Mouse (Mus musculus): ENCODE data around the gene Tmem59l. TPM values are rescaled to one million over a fixed set of nuclear protein-coding genes. Genes with fewer than 3 reads are reported as not detected.

Gene Tmem59l
- polyA plus RNA-seq, 1 experiment from 2014 or later: 11.1 TPM

DNA sequence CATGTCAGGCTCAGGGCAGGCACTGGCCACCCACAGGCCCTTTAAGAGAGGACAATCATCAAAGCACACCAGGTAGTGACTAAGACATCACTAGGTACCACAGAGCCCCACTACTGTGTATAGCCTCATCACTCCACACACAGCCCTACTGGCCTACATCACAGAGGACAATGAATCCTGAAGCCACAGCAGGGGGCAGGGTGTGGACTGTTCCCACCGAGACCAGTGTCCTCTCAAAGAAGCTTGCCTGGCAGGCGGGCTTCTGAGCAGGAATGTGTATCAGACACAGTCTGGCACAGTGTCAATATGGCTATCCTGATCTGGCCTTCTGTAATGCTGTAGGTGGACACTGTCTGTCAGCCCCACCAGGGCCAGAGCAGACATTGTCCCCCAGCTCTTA is 17.2 kb downstream of the Tmem59l start:
- H3K36me3 ChIP-seq: peaks cover 19% of the 10 kb centered on the region; the same call in 1 of the 2 replicates
- peaks cover 41% of the 10 kb centered on the region for H3K4me1 ChIP-seq (replicated peaks)
- no peaks in the 10 kb centered on the region for H3K9me3 ChIP-seq
- no peaks in the 10 kb centered on the region for H3K27me3 ChIP-seq (ENCODE audit: insufficient read depth, poor library complexity, severe bottlenecking)
- 64% methylated on average over 2 of the region's 2 CpGs for WGBS
- peak overlapping the region; percentile 60; the same call in 1 of the 2 replicates for H3K27ac ChIP-seq
- no peak overlapping the region for H3K4me3 ChIP-seq
- no peak for DNase-seq (ENCODE audit: low spot score)

DNA sequence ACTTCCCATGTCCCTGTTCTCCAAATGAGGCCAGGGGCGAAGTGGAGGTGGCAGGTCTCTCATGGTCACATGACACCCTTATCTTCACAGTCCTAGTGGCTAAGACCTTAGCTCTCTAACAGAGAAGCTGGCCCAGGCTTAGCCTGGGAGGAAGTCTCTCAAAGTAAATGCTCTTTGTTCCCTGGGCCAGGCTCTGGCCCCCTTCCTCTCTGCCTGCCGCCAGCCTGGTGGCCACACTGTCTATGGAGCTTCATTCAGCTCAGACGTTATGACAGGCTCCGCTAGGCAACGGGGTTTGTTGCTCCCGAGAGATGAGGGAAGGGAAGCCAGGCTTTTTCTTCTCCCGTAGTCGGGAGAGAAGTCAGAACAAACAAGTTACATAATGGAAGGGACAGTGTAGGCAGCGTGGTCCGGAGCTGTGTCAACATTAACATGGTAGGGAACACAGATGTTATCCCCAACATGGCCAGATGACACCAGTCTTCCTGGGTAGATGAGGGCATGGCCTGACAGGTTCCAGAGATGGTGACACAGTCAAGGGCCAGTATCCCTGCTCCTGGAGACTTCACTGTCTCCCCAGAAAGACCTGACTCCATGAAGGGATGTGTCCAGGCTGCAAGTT is 17.8 kb downstream of the Tmem59l start:
- peak overlapping the region; percentile 60 for H3K27ac ChIP-seq
- H3K4me3 ChIP-seq: no peak overlapping the region
- no peaks in the 10 kb centered on the region for H3K27me3 ChIP-seq (ENCODE audit: insufficient read depth, poor library complexity, severe bottlenecking)
- H3K36me3 ChIP-seq: peaks cover 19% of the 10 kb centered on the region; the same call in 1 of the 2 replicates
- peaks cover 41% of the 10 kb centered on the region for H3K4me1 ChIP-seq (replicated peaks)
- no peak for DNase-seq (ENCODE audit: low spot score)
- WGBS: 64% methylated on average over 10 of the region's 10 CpGs
- H3K9me3 ChIP-seq: no peaks in the 10 kb centered on the region

DNA sequence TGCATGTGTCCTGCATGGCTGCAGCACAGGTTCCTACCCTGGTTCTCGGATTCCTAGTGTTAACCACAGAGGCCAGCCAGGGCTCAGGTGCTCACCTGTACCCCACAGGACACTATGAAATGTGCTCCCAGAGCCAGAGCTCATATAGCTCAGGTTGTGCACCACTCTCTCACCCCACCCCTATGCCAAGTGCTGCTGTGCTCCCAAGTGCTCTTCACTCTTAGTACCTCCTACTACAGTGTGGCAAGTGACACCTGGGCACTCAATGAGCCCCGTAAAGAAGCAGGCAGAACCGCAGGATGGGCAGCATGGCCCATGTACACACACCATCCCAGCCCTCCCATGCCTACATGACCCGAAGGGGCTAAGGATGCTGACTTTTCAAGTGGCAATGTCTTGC is 18.4 kb downstream of the Tmem59l start:
- 89% methylated on average over 4 of the region's 4 CpGs for WGBS
- Histone ChIP-seq H3K36me3 (peaks cover 19% of the 10 kb centered on the region; the same call in 1 of the 2 replicates), H3K9me3 (no peaks in the 10 kb centered on the region), H3K27ac (0 out of 2 replicates have a peak overlapping the region, but pooled peaks have one; percentile 60), H3K4me3 (no peak overlapping the region), H3K27me3 (ENCODE audit: insufficient read depth, poor library complexity, severe bottlenecking) (no peaks in the 10 kb centered on the region), H3K4me1 (replicated peaks) (peaks cover 44% of the 10 kb centered on the region)
- DNase-seq (ENCODE audit: low spot score): no peak

DNA sequence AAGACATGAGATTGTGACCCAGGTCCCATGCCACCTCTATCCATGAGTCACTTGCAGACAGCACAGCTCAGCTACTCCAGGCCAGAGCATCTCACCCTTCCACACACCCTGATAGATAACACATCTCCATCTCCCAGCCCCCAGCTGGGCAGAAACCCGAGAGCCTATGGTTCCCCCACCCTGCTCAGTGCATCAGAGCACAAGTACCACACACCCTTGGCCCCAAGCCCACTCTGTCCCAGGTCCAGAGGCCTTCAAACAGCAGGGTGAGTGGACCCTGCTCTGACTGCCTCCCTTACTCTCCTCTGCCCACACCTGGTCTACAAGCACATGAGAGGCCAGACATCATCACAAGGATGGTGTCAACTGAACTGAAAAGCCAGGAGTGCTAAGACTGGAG is 19.3 kb downstream of the Tmem59l start:
- DNase-seq (ENCODE audit: low spot score): no peak
- 78% methylated on average over 1 of the region's 1 CpGs for WGBS
- H3K9me3 ChIP-seq: no peaks in the 10 kb centered on the region
- H3K4me3 ChIP-seq: no peak overlapping the region
- no peaks in the 10 kb centered on the region for H3K27me3 ChIP-seq (ENCODE audit: insufficient read depth, poor library complexity, severe bottlenecking)
- H3K36me3 ChIP-seq: peaks cover 19% of the 10 kb centered on the region; the same call in 1 of the 2 replicates
- H3K27ac ChIP-seq: no peak overlapping the region
- peaks cover 50% of the 10 kb centered on the region for H3K4me1 ChIP-seq (replicated peaks)

DNA sequence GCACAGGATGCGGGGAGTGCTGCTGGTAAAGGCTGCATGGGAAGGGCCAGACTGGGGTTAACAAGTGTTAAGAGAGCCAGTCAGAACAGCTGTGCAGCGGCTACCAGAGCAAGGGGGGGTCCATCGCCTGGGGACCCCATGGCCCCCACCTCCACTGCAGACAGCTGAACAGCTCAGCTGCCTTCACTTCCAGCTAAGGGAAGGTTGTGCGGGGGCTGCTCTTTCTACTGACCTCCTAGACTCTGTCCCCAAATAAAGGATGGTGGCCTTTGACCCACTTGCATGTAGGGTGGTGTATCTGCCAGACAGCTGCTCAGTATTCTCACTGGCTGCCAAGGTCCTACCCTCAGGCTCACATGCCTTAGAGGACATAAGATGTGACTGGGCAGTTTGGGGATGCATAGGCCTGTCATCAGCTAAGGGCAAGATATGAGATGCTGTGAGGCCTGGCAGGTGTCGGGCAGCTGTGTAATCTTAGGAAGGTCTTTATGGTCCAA is 19.9 kb downstream of the Tmem59l start:
- Histone ChIP-seq H3K27ac (no peak overlapping the region; the same call in 1 of the 2 replicates), H3K4me1 (replicated peaks) (peaks cover 50% of the 10 kb centered on the region), H3K9me3 (no peaks in the 10 kb centered on the region), H3K36me3 (peaks cover 19% of the 10 kb centered on the region; the same call in 1 of the 2 replicates), H3K4me3 (no peak overlapping the region), H3K27me3 (ENCODE audit: insufficient read depth, poor library complexity, severe bottlenecking) (no peaks in the 10 kb centered on the region)
- 67% methylated on average over 5 of the region's 5 CpGs for WGBS
- DNase-seq (ENCODE audit: low spot score): no peak

DNA sequence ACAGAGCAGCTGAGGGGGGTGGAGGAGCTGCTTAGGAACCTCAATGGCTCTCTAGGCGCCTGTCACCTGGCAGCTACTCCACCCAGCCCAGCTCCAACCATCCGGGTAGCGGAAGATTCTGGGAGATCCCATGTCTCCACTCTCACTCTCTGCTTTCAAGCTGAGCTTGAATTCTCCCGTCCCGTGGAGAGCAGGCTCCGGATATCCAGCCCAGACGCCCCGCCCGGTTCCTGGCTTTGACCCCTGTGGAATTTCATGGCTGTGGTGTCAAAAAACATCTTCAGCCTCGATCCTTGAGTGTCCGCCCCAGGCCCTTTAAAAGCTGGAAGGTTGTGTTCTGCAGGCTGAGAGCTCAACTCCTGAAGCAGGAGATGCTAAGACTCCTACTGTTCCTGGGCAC is 20.4 kb downstream of the Tmem59l start:
- H3K27ac ChIP-seq: peak overlapping the region; percentile 25; the same call in 1 of the 2 replicates
- H3K27me3 ChIP-seq (ENCODE audit: insufficient read depth, poor library complexity, severe bottlenecking): no peaks in the 10 kb centered on the region
- 66% methylated on average over 11 of the region's 11 CpGs for WGBS
- H3K4me1 ChIP-seq (replicated peaks): peaks cover 55% of the 10 kb centered on the region
- H3K36me3 ChIP-seq: peaks cover 19% of the 10 kb centered on the region; the same call in 1 of the 2 replicates
- no peaks in the 10 kb centered on the region for H3K9me3 ChIP-seq
- no peak overlapping the region for H3K4me3 ChIP-seq
- no peak for DNase-seq (ENCODE audit: low spot score)

DNA sequence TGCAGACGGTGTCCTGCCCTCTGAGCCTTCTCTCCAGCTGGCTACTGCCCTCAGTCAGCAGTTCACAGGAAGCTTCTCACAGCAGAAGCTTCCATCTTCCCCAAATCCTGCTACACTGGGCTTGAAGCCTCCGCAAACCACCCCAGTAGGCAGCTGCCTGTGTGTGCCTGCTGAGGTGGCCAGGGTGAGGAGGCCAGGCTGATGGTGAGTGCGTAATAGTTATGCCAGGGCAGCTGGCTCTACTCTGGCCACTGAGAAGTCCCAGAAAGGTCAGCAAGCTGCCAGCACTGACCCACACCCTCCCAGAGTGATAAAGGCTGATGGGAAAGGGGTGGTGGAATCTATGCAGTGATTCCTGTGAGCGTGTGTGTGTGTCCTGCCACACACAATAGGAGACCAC is 20.9 kb downstream of the Tmem59l start:
- Histone ChIP-seq H3K4me1 (replicated peaks) (peaks cover 56% of the 10 kb centered on the region), H3K9me3 (no peaks in the 10 kb centered on the region), H3K36me3 (peaks cover 19% of the 10 kb centered on the region; the same call in 1 of the 2 replicates), H3K27ac (peak overlapping the region; percentile 25; the same call in 1 of the 2 replicates), H3K27me3 (ENCODE audit: insufficient read depth, poor library complexity, severe bottlenecking) (no peaks in the 10 kb centered on the region), H3K4me3 (no peak overlapping the region)
- WGBS: 82% methylated on average over 4 of the region's 4 CpGs
- DNase-seq (ENCODE audit: low spot score): no peak

DNA sequence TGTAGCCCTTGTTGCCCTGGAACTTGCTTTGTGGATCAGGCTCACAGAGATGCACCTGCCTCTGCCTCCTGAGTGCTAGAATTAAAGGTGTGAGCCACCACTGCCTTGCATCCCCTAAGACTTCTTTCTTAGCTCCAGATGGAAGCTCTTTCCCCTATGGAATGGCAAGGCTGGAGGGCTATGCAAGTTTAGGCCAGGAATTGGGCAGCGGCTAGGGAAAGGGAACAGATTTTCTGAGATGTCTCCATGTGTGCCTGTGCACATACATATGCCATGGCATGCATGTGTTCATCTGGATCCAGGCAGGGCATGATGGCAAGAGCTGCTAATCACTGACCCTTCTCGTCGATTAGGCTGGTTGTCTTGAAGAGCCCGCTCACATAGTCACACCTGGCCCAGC is 21.5 kb downstream of the Tmem59l start:
- no peaks in the 10 kb centered on the region for H3K9me3 ChIP-seq
- H3K27ac ChIP-seq: no peak overlapping the region
- no peak overlapping the region for H3K4me3 ChIP-seq
- H3K36me3 ChIP-seq: peaks cover 14% of the 10 kb centered on the region; the same call in 1 of the 2 replicates
- 97% methylated on average over 4 of the region's 4 CpGs for WGBS
- H3K27me3 ChIP-seq (ENCODE audit: insufficient read depth, poor library complexity, severe bottlenecking): no peaks in the 10 kb centered on the region
- peaks cover 56% of the 10 kb centered on the region for H3K4me1 ChIP-seq (replicated peaks)
- DNase-seq (ENCODE audit: low spot score): no peak

DNA sequence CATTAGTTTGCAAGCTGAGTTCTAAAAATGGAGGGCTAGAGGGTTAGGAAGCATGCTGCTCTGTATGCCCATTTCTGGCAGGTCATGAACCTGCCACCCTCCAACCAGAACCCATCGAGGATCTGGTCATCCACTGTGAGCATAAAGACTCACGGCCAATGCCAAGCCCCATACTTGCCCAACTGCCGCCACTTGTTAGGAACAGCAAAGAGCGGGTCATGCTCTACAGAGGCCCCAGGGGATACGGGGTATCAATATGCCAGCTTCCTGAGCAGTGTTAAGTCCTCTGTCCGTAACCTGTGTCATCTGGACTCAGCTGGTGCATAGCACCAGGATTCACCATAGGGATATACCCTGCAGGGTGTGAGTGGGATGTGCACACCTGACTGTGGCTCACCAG is 23.0 kb downstream of the Tmem59l start:
- H3K36me3 ChIP-seq: peaks cover 16% of the 10 kb centered on the region; the same call in 1 of the 2 replicates
- H3K4me3 ChIP-seq: no peak overlapping the region
- H3K27ac ChIP-seq: no peak overlapping the region
- 87% methylated on average over 6 of the region's 6 CpGs for WGBS
- H3K9me3 ChIP-seq: no peaks in the 10 kb centered on the region
- H3K4me1 ChIP-seq (replicated peaks): peaks cover 45% of the 10 kb centered on the region
- no peak for DNase-seq (ENCODE audit: low spot score)
- no peaks in the 10 kb centered on the region for H3K27me3 ChIP-seq (ENCODE audit: insufficient read depth, poor library complexity, severe bottlenecking)

DNA sequence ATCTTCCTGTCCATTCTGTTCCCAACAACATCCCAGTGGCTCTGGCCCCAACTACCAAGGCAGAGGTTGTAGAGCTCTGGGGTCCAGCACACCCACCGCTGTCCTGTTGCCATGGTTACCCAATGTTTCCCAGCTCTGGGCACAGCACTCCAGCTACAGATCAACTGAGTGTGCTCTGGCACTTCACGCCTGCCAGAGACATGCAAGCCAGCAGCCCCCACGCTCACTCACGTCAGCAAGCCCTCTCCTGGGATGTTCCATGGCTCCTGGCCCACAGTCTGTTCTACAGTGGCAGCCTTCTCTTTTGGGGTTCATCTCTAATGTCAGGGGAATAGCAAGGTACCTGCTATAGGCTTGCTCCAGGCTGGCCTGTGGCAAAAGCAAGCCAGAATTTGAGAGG is 23.9 kb downstream of the Tmem59l start:
- Histone ChIP-seq H3K27me3 (ENCODE audit: insufficient read depth, poor library complexity, severe bottlenecking) (no peaks in the 10 kb centered on the region), H3K36me3 (peaks cover 16% of the 10 kb centered on the region; the same call in 1 of the 2 replicates), H3K9me3 (no peaks in the 10 kb centered on the region), H3K4me1 (replicated peaks) (peaks cover 40% of the 10 kb centered on the region), H3K27ac (no peak overlapping the region), H3K4me3 (no peak overlapping the region)
- WGBS: 83% methylated on average over 4 of the region's 4 CpGs
- no peak for DNase-seq (ENCODE audit: low spot score)

DNA sequence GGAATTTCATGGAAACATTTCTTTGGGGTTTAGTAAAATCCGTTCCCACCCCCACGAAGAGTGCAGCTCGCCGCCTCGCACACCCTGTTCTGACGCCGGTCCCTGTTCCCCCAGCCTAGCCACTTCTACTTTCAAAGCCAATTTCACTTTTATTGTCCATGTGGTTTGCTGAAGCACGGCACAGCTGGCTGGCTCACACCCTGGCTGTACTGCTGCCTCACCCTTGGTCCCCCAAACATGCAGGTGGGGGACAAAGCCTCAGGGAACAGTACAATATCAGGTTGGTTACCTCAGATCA is 24.7 kb downstream of the Tmem59l start:
- Histone ChIP-seq H3K4me3 (no peak overlapping the region), H3K27me3 (ENCODE audit: insufficient read depth, poor library complexity, severe bottlenecking) (no peaks in the 10 kb centered on the region), H3K4me1 (replicated peaks) (peaks cover 32% of the 10 kb centered on the region), H3K36me3 (peaks cover 16% of the 10 kb centered on the region; the same call in 1 of the 2 replicates), H3K9me3 (no peaks in the 10 kb centered on the region), H3K27ac (no peak overlapping the region)
- no peak for DNase-seq (ENCODE audit: low spot score)
- 90% methylated on average over 8 of the region's 8 CpGs for WGBS

DNA sequence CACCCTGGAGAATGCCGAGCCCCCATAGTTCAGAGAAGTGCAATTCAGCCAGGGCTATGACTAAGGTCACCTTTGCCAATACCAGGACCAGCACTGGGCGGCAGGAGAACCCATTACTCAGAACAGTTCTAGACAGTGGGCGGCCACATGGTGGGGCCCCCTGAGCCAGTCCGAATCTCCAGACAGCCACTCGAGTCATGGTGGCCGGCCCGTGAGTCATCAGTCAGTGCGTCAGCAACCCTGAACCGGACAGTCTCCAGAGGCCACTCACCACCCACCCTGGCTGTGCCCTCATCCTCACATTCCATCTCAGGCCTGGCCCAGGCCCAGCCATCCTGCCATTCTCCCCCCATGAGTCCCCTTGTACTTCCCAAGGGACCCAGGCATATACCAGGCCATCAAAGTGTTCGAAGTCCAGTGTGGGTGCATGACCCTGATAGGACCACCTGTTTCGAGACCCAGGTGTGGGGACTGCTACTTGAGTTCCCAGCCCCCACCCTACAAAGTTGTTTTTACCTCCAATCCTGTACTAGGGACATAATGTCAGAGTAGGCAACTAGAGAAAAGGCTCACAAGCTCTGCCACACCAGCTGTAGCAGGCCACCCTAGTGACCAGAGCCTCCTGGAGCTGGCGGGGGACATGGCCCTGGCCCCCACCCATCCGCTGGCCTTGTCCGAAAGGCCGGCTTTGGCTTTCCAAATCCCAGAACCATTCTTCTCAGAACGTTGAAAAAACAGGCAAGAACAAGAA is 25.2 kb downstream of the Tmem59l start:
- peaks cover 16% of the 10 kb centered on the region; the same call in 1 of the 2 replicates for H3K36me3 ChIP-seq
- H3K4me3 ChIP-seq: no peak overlapping the region
- no peaks in the 10 kb centered on the region for H3K27me3 ChIP-seq (ENCODE audit: insufficient read depth, poor library complexity, severe bottlenecking)
- H3K27ac ChIP-seq: no peak overlapping the region
- 95% methylated on average over 16 of the region's 16 CpGs for WGBS
- no peak for DNase-seq (ENCODE audit: low spot score)
- H3K4me1 ChIP-seq (replicated peaks): peaks cover 27% of the 10 kb centered on the region
- no peaks in the 10 kb centered on the region for H3K9me3 ChIP-seq

DNA sequence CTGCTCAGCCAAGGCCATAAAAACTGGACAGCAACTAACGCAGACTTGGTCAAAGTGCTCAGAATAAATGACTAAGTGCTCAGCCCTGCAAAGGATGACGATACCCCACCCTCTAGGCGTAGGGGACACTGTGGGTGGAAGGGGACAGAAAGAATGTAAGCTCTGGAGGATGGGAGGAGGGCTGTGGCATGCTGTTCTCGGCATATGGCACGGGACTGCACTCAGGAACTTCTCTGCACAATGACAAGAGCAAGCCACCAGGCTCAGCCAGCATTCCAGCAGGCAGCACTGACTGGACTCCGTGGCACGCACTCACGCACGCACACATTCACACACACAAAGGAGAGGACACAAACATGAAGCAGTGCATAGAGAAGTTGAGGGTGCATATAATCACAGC is 26.6 kb downstream of the Tmem59l start:
- Histone ChIP-seq H3K9me3 (no peaks in the 10 kb centered on the region), H3K36me3 (peaks cover 8% of the 10 kb centered on the region; the same call in 1 of the 2 replicates), H3K27me3 (ENCODE audit: insufficient read depth, poor library complexity, severe bottlenecking) (no peaks in the 10 kb centered on the region), H3K4me1 (replicated peaks) (peaks cover 15% of the 10 kb centered on the region; the same call in 1 of the 2 replicates), H3K27ac (no peak overlapping the region), H3K4me3 (no peak overlapping the region)
- no peak for DNase-seq (ENCODE audit: low spot score)
- 82% methylated on average over 9 of the region's 9 CpGs for WGBS
